Mouse (Mus musculus) thymus, postnatal 25 days (tissue): ENCODE measurements around the gene Smyd3.
A peak's percentile ranks its signal among the peaks of the same experiment; 100 is the strongest.

Source experiments
- DNase-seq: peaks from one replicate; pipeline ENCODE4 v3.0.0; 2022

Gene Smyd3

DNA sequence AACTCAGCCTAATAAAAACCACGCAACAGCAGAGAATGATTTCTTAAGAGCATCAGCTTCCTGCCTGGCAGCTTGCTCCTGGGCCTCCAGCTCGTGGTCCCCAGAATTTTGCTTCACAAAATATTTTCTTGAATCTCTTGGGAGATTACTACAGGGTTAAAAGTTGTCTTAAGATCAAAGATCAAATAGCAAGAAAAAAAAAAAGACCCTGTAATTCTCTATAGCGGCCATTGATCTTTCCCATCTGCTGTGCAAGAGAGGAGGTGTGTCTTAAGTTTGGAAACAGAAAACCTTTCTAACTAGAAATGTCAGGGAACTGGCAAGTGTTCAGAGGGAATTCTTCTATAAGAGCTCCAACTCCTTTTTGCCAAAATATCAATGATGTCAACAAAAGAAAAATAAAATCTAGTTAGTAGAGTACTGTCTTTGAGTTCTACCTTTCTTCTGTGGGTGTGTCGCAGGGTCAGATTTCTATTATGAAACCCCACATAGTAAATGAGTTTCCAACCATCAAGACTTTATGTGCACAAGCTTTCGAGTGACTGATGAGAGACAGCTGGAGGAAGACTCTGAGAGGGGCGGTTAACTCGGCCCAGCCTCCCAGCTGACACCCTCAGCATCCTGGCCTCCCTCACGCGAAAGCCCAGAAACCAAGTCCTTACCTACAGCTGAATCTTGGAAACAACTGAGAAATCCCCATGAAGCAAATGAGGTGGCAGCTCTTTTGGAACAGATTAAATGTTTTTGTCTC lies 59.4 kb downstream of the Smyd3 start:
- DNase-seq = no peak

DNA sequence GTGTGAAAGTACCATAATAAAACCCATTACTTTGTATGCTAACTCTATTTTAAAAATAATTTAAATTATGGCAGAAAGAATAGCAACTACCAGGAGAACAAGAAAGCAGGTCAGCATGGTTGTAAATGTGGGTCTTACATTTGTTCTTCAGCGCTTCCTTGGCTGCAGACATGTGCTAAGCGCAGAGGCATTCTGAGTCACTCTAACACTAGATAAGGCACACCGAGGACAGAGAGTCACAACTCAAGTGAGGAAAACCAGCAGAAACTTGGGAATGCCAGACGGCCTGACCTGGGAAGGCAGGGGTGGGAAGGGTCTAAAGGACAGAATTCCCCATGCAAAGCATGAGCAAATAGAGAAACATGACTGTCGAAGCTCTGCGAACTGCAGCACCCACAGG lies 63.2 kb downstream of the Smyd3 start:
- DNase-seq = no peak

DNA sequence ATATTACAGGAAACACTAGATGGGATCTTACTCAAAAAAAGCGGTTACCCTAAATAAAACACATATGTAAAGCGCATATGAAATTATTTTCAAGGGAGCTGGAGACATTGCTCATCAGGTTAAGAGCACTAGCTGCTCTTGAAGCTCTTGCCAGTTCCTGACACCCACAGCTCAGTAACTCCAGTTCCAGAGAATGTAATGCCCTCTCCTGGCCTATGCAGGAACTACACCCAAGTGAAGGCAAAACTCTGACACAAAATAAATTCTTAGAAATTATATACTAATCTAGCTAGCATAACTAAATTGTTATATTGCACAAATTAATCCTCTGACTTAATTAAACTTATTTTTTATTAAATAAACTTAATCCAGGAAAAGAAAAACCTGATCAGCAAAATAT lies 66.6 kb downstream of the Smyd3 start:
- peak; percentile 28 for DNase-seq

DNA sequence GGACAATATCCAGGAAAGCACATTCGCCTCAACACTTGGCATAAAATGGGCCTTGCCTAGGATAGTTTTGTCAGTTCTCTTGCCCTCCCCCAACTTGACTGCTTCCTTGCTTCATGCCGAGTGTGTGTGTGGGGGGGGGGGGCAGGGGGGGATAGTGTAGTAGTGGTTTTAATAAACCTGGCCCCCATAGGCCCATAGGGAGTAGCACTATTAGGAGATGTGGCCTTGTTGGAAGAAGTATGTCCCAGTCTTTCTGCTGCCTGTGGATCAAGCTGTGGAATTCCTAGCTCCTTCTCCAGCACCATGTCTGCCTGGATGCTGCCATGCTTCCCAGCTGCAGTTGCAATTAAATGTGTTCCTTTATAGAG lies 71.0 kb downstream of the Smyd3 start:
- no peak for DNase-seq

DNA sequence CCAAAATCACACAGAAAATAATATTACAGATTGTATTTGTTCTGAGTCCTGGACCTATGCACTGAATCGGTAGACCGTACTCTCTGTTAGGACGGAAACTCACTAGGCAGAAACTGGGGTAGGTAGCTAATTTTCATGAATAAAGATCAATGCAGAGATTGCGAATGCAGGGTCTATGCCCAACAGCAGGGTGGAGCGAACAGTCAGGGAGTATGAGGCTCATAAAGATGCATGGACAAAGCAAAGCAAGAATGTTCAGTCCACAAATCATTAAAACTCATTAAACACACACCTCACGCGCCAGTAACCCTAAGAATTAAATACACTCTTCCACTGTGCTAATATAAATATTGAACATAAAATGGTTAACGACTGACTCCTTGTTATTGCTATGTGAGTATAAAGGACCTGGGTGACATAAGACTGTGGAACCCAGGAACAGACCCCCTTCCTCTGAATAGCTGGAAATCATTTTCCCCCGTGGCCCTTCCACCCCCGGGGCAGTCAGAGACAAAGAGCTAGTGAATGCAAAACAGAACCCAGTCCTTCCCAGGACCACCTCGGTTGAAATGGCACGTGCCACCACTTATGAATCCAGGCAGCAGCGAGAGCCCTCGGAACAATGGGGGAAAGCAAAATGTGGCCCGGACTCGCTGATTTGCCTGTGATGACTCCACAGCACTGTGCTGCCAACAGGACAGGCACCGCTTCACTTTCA lies 71.6 kb downstream of the Smyd3 start:
- no peak for DNase-seq

DNA sequence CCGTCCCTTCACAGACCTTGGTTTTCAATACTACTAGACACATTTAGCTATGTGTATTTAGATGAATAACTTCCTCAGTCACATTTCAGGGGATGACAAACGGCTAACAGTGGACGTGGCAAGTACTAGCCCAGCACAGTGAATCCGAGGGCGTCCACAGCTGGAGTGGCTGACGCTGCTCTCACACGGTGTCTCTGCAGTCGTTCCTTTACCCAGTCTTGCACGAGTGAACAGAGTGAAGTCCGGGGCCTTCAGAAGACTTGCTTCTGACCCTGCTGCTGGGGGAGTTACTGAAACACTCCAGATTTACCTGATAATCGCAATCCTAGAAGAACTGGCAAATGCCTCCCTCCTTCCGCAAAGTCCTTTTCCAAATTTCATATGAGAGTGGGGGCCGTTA lies 74.0 kb downstream of the Smyd3 start:
- no peak for DNase-seq

DNA sequence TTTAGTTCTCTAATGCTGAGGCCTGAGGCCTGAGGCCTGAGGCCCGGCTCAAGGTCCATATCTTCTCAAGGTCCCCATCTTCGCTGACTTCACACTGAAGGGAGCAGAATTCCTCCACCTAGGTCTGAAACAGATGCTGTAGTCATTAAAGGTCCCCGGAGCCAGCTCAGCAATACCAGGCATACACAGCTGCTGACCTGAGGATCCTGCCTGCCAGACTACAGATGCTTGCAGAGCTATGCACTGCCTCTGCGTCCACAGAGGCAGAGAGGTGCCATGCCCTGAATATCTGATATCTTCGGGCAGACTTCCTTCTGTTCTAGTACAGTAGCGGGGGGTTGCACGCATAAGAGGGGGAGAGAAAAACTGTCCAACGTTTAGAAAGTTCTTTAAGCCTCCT lies 74.4 kb downstream of the Smyd3 start:
- DNase-seq = no peak

DNA sequence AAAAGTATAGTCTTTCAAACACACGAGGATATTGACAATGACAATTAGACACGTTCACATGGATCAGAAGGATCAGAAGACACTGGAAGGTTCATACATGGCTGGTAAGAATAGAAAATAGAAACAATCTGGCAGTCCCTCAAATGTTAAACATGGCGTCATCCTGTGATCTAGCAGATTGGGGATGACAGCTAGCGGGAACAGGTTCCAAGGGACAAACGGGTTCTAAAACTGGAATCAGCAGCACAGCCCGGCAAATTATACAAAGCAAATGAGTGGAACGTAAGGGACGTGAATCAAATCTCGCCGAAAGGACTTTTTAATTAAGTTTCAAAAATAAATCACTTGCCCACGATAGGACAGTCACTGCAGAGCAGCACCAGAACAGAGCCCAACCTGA lies 81.2 kb downstream of the Smyd3 start:
- no peak for DNase-seq

DNA sequence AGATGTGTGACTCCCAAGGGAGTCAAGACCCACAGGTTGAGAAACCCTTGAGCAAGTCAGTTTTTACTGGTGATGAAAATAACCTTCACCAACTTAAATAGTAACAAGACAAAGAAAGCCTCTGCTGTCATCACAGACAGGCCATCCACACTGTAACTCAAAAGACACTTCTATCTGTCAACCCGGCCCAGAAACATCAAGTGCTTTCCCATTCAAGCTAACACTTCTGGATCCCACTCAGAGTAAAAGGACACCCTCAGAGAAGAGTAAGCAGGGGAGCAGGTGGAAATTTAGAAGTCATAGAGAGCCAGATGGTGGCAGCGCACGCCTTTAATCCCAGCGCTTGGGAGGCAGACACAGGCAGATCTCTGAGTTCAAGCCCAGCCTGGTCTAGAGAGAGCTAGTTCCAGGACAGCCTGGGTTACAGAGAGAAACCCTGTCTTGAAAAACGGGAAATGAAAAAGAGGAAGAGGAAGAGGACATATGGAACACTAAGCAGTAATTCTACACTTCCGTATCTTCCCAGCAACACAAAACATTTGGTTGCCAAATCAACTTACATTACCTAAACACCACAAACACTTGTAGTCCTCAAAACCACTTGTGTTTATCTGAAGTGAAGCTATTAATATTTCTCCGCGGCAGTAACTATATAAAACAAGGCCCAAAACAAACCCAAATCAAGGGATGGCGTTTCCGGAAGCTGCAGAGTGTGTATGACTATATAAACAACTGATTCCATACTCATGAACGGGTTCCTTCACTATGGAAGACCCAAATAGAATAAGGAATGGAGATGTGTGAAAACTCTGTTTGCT lies 83.2 kb downstream of the Smyd3 start:
- no peak for DNase-seq

DNA sequence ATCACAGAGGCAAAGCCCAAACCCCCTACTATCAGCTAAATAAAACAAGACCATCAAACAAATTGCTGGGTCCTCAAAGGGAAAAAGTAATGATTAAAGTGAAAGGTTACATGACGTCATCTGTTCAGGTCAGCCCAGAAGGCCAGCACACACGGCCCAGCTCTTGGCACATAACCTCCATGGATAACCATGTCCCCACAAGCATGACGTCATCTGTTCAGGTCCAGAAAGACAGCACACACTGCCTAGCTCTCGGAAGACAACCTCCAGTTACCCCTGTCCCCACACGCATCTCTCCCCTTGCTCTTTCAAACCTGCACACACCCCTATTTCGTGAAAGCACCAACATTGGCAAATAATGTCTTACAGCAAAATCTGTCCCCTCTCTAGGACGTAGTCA lies 84.0 kb downstream of the Smyd3 start:
- no peak for DNase-seq

DNA sequence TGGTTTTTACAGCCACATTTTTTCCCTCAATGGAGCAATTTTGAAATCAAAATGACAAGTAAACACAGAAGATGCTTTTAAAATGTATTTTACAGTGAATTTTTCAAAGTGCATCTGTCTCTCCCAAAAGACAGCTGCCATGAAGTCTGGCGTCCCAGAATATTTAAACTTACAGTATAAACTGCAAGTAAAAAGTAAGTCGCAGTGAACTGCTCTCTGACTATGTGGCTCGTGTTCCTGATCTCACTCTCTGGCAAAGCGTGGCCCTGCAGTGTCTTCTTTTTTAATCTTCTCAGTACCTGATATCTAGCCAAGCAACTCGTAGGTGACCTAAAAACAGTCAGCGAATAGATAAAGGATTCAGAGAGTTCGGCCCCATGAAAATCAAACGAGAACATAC lies 84.5 kb downstream of the Smyd3 start:
- DNase-seq = no peak

DNA sequence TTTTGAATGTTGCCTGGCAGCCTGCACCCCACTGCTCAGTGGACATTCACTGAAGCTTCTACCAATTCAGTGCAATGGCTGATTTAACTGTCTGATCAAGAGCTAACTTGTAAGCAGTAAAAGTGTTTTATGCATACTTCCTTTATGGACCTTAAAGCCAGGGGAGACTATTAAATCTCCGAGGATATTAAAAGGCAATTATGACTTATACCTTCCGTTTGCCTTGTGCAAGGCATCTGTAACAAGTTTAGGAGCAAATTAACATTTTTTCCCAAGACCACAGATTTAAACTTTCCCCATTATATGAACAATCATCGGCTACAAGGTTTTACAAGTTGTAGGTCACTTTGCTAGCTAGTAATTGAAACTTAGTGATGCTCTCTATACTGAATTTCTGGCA lies 87.8 kb downstream of the Smyd3 start:
- DNase-seq = no peak

DNA sequence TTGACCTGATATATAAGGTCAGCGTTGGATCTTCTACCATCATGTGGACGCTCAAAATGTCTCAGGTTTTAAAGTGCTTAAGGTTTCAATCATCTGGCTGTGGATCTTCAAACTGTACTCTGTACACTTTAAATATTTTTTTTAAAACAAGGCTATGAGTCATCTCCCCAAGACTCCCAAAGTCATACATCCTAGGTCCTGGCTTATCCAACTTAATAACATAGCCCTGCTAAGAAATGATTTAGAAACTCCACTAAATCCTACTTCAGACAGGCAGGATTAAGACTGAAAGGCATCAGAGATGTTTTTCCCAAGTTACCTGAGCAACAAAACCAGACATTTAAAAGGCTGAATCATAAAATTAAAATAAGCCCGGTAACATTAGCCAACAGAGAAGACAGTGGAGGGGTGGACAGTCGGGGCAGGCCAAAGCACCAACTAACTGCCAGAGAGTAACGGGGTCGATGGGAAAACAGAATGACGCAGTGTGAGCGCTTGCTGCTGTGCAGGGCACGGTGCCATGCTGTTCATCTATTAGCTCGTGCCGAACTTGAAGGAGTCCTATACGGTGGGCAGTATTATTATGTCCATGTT lies 92.9 kb downstream of the Smyd3 start:
- no peak for DNase-seq

DNA sequence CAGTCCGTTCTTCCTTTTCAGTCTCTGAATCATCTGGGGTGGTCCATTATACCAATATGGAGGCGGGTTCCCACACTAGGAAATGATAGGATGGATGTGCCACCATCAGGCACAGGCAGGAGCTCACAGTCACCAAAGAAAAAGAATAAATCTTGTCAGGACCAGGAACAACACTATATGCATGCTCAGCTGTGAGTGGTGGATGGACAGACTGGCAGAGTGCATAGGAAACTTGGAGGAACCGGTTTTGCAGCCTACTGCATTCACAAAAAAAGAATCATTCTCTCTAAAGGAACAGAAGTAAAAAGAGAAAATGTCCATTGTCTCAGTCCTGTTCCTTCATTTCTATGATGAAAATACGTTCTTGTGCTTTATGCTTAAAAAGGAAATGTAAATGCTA lies 98.8 kb downstream of the Smyd3 start:
- DNase-seq = no peak

DNA sequence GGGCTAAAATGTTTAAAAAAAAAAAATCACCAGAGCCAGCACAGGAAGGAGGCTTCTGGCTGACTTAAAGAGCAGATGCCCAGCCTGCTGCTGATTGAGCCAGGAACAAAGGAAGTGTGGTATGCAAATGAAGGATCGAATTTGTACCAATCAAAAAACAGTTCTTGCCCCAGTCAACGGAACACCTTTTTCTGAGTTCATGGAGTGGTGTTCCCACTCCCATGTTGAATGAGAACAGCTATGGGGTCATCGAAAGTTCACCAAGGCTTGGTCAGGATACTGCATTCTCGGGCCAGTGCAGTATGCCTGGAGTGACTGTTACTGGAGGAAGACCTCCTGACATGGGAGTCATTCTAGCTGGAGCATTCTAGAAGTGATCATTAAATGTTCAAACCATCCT lies 109.8 kb downstream of the Smyd3 start:
- DNase-seq = no peak

DNA sequence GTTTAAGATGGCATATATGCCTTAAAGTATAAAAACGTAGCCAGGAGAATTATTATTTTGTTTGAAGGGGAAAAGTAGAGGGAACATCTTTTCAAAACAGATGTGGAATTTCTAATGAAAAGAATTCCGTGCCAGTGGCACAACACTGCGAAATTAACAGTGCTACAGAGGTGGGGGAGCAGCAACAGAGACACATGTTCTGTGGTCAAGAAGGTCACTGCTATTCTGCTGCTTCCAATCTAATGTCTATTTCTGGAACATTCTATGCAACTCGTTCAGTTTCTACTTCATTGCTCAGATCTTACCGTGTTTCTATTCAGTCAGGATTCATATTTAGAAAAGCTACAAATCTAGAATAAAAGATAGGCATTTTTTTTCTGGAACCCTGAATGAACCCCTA lies 117.0 kb downstream of the Smyd3 start:
- DNase-seq = no peak

DNA sequence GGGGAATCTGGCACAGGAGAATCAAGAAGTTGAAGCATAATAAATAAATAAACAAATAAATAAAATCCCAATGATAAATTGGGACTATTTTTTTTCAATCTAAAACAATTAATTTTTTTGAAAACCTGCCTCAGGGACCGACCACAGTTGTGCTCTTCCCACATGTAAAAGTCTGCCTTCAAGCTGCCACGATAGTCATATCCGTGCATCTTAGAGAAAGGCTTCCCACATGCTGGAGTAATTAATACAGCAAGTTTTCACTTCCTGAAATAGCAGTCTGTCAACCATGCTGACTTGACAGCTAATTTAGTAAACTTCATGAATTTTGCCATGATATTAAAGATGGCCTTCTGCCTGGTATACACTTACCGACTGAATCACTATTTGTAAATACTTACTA lies 119.2 kb downstream of the Smyd3 start:
- no peak for DNase-seq

DNA sequence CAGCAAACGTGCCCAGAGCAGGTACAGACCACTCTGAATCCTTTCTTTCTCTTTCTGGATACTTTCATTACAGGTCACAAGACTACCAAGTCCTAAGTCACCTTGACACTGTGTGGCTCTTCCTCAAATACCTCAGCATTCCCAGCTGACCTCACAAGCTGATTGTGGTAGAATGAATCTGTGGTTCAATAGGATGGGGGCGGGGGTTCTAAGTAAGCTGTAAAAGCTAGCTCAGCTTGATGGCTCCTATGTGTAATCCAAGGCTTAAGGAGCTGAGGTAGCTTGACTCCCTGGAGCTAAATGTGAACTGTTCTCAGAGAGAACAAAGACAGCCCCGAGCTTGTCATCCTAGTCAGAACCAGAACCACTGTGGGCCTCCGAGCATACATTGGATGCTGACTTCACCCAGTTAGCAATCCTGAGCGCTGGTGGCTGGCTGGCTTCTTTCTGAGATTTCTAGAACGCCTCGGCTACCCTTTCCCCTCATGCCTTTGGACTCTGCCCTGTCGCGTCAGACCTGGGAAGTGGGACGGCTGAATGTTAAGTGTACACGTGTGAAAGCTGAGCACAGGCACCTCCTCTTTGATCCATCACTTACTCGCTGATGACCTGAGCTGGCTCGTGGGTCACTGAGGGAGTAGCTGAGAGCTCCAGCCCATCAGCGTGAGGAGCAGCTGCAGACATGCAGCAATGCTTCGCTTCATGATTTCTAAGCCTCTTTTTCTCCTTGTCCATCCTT lies 131.4 kb downstream of the Smyd3 start:
- DNase-seq = no peak

DNA sequence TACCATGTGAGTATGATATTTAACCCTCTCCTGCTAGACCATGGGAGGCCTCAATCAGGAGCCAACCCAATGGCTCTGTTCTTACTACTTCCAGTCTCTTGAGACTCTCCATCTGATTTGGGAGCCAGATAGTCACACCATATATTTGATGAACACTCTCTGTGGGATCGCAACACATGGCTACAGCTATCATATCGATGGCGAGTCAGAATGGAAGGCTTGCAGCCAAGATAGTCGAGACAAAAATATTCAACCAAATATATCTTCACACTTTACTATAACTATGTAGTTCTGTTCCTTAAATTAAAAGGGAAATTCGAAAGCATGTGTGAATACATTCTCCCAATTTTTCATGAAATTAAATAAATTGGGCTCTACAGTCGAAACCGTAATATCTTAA lies 132.2 kb downstream of the Smyd3 start:
- no peak for DNase-seq

DNA sequence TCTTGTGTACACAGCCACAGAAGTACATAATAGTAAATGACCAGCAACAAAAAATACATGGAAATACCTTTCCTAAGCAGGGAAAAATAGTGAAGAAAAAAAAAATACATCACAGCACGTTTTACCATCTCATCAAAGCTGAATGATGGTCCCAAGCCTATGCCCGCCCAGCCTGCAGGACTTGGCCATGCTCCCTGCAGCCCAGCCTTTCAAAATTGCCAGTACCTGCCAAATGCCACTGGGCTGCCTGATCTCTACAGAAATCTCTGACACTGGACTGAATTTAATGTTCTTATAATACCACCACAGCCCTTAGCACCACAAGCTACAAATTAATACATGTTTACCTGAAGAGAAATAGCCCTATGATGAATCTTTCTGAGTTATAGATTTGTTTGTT lies 133.5 kb downstream of the Smyd3 start:
- DNase-seq = no peak

DNA sequence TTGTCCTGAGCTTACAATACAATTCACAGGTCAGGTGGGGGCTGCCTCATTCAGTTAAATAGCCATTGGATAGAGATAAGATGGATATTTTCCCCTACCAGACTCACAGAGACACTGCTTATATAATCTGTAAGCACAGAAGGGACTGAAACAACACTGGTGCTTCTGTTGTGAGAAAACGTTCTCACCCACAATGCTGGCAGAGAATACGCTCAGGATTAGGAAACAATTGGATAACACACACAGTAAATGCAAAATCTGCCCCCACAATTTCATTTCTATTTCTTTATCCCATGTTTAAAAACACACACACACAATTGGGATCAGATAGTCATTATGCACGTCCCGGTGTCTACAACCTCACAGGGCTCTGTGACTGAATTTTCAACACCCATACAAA lies 139.7 kb downstream of the Smyd3 start:
- DNase-seq = no peak

DNA sequence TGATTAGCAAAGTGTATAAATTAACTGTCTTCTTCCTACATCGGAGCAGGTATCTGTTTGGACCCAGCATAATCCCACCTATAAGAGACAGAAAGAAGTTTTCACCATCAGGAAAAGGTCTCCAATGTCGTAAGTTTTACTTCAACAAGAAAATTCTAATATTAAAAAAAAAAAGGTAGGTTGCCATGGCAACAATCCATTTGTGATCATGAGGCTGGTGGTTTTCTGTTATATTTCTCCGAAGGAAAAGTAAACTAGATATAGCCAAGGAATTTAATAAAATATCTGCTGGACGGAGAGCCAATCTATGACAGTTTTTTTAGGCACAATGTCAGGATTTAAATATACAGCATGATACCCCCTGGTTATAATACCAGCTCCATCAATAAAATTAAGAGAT lies 142.9 kb downstream of the Smyd3 start:
- DNase-seq = no peak

DNA sequence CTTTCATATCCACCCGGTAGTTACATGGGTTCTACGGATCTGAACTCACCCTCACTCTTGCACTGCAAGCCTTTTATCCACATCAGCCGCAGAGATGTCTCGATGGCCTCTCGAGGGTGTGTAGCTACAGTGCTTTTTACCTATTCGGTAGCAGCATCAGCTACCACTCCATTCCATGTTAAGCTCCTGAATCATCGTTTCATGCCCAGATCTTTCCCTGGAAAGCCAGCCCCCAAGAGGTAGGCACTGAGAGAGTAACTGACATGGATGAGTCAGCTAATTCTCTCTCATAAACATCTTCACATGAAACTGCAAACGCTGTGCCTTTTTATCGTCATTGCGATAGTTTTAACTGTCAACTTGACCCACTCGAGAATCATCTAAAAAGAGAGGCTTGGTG lies 143.9 kb downstream of the Smyd3 start:
- DNase-seq = no peak
